Mouse (Mus musculus): ENCODE measurements at regions not wholly inside any gene's neighbourhood (a gene's known extent, or its start where the extent isn't known, plus 50 kb on each side); places are given as distances from the start of the nearest gene placed in this dataset.
"Not testable (repeated sequence)": the region's sequence is repeated elsewhere in the genome, so short reads cannot be mapped to it uniquely, and the experiment has no call there.

DNA sequence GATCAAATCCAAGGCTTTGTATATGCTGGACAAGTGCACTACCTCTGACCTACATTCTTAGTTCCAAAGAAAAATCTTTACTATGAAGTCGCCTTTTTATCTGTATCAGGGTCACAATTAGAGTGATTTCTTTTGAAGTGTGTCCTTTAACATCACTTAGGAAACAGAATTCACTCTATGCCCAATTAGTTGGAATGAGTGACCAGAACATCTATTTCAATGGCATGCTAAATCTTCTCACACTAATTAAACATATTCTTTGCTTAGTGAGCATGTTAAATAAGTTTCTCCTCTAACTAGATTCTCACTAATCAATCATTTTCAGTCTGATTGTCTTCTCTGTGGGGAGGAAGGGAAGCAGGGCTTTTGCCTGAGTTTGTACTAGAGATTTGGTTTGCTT is 84.9 kb downstream of the Arl6ip6 start:
- no peak for DNase-seq

DNA sequence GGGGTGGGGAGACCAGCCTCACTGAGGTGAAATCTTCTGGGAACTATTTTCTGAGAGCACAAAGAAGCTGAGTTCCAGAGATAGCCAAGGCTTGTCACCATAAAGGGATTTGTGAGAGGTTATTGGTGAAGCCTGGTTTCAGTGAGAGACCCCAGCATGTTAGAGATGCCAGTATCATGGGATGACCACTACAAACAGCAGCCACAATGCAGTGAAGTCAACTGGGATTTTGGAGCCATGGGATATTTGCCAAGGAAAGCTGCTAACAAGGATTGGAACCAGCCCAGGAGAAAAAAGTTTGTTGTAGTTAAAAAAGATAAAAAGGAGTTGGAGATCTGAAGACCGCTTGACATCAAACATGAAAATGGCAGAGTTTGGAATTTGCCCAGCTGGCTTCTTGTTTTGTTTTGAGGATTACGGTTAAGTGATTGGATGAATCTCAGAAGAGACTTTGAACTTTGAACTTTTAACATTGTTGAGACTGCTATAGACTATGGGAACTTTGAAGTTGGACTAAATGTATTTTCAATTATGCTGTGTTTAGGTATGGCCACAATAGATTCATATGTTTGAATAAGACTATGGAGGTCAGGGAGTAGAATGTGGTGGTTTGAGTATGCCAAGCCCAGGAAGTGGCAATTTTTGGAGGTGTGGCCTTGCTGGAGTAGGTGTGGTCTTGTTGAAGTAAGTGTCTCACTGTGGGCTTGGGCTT is 110.3 kb downstream of the Arl6ip6 start:
- DNase-seq = no peak

- peak; percentile 28 for DNase-seq
These were observed 139.2 kb downstream of the Arl6ip6 start for GRCm38 (mm10) chr2:53330680-53331079.

GRCm38 (mm10) chr2:53359026-53359425 is 167.5 kb downstream of the Arl6ip6 start:
- no peak for DNase-seq

DNA sequence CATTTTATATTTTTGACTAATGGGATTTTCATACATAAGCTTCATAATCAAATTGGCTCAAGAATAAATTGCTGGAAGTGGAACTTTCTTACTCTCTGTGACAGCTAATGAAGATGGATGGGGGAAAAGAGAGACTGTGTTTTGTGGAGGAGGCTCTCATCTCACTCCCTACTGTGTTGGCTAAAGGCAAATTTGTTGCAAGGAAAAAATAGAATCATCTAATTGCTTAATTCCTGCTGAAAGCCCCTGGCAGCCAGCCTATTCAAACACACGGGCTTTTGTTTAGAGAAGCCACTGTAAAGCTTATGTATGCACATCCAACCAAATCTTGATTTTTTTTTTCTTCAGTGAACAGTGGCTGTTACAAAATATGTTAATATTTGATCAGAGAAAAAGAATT is 190.8 kb downstream of the Arl6ip6 start:
- peak; percentile 8 for DNase-seq

DNA sequence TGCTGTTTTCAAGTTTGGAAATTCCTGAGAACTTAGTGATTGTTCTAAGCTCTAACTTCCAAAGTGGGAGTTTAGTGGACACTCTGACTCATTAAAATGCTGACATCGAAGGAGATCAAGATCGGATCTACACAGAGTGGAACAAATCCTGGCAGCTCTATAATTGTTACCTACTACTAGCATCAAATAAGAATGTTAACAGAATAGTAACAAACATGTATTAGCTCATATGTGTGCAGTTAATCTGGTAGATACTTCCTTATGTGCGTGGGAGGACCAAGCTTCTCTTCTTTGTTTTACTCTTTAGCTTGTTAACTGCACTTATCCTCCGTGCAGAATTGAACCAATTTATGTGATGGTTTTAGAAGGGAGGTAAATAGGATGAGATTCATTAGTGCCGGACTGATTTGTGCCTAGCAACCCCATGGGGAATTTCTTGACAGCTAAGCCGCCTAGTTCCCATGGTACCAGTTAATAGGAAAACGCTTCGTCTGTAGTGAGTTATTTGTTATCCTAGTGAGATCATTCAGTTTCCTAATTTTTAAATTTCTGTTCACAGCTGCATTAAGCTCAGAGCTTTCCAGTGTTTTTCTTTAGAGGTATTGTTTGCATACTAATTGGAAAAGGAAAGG is 193.1 kb downstream of the Arl6ip6 start:
- no peak for DNase-seq

- DNase-seq = no peak
These were observed 197.1 kb downstream of the Arl6ip6 start for GRCm38 (mm10) chr2:53388652-53389051.

DNA sequence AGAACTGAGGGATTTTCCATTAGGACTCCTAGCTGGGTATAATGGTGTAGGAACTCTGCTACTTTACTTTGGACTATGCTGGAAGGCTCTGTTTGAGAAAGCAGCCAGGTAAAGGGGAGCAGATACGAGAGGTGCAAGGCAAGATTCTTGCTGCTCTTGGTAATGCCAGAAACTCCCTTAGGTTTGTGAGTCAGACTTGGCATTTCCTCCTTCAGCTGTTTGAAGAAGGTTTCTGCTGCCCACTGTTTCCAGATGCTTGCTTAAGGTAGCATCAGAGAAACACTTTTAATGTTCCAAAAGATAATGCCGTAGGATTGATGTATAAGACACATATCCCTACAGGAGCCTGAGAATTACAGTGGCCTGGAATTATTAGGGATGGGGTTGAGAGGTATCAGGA is 222.9 kb downstream of the Arl6ip6 start:
- no peak for DNase-seq

DNA sequence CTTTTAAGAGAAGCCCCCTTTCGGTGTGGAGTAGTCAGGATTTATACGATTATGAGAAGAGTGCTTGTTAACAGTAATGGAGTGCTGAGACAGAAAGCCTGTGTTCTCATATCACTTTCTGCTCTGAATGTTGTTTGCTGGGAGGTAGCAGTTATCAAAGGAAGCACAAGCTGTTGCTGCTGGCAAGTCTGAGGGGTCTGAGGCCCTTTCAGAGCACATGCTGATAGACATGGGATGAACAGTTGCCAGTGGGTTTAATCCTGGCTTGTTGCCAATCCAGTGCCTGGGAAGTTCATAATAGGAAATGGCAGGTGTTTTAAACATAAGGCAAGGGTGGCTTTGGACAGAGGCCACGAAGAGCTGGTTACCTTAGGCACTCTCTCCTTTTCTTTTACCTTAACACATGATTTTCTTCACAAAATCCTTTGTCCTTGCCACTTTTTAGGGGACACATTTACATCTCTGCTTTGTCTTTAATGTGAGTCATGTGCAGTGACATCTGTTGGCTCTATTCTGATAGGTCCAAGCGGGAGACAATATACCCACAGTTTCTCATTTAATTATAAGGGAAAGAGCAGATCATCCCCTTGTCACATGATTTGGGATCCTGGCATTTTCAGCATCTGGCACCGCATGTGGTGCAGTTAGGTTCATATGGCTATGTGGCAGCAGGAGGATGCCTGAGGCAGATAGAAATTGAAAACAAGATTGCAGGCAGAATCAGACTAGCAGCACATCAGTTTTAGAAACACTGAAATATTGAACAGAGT is 245.7 kb downstream of the Arl6ip6 start:
- peak; percentile 3 for DNase-seq

- DNase-seq = not testable (repeated sequence)
These were observed 248.8 kb downstream of the Arl6ip6 start for GRCm38 (mm10) chr2:53440301-53440700.

- no peak for DNase-seq
These were observed 268.7 kb downstream of the Arl6ip6 start for GRCm38 (mm10) chr2:53460265-53460664.

GRCm38 (mm10) chr2:53474455-53474854 is 282.9 kb downstream of the Arl6ip6 start:
- DNase-seq = no peak

GRCm38 (mm10) chr2:53479051-53479450 is 287.5 kb downstream of the Arl6ip6 start:
- not testable (repeated sequence) for DNase-seq

DNA sequence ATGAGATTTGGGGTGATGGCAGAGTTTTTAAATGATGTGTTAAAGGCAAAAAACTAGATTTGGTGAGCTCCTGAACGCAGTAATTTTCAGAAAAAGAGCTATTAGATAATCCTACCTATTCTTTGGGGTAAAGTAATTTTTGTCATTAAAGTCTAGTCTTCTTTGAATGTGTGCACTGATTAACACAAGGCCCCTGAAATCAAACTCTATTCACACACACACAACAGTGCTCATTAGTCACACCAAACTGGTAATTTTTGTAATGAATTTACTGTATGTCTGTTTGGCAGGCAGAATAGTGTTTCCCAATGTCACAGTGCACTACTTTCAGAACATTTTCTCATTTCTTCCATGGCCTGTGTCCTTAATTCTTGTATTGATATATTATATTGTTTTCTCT is 296.8 kb downstream of the Arl6ip6 start:
- no peak for DNase-seq

GRCm38 (mm10) chr2:53490805-53491585 is 299.5 kb downstream of the Arl6ip6 start:
- DNase-seq = no peak

DNA sequence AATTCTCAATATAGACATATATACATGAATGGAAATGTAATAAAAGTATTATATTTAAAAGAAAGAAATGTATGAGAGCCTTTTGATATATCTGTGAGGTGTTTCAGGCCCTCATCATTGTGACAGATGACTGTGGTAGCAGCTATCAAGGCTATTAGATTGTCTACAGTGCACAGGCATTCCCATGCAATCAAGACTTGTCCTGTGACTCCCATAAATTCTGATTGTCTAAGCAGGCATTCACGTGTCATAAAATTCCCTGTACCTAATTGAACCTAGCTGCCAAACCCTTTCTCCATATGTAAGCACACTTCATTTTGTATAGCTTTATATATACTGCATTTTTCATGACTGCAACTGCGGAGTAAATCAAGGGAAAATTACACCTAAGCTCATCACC is 301.3 kb downstream of the Arl6ip6 start:
- DNase-seq = no peak

DNA sequence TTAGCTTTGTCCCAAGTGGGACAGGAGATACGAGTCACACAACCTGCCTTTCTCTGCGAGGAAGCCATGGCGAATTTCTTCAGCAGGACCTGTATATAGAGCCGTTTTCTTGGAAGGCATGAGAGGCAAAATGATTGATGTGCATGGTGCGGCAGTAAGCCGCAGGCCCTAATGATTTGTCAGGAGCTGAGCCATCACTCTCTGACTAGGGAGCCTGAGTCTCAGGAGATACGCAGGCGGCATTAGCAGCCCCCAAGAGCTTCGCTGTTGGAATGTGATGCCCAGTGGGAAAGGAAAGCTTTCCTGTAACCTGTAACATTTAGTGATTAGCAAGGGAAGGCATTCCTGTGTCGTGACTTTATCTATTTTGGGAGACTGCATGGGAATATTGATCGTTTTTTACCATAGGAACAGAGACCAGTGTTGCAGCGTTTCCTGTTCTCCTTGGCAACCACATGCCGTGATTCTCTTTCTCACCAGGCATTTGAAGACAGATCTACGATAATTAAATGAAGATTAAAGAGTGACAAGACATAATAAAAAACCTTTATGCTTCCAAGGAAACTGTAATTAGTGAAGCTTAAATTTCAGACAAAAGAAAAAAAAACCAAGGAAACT is 310.2 kb downstream of the Arl6ip6 start:
- DNase-seq = no peak

DNA sequence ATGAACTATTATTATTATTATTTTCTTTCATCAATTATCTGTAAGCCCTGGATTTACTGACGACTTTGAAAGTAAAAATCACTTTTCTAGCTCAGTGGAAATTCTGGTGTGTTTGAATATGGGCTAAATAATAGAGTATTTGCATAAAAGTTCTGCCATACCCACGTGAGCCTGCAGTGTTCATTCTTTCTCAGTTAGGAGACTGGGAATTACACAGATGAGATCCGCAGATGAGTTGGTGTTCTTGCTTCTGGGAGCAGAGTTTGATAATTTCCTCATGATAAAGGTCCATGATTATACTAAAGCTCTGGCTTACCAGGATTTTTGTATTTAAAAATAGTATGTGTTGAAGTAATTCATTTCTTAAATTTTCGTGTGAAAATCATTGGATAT is 310.7 kb downstream of the Arl6ip6 start:
- DNase-seq = no peak

- DNase-seq = no peak
These were observed 350.6 kb downstream of the Arl6ip6 start for GRCm38 (mm10) chr2:53542097-53542496.

- DNase-seq = no peak
These were observed 382.5 kb downstream of the Arl6ip6 start for GRCm38 (mm10) chr2:53574007-53574406.

DNA sequence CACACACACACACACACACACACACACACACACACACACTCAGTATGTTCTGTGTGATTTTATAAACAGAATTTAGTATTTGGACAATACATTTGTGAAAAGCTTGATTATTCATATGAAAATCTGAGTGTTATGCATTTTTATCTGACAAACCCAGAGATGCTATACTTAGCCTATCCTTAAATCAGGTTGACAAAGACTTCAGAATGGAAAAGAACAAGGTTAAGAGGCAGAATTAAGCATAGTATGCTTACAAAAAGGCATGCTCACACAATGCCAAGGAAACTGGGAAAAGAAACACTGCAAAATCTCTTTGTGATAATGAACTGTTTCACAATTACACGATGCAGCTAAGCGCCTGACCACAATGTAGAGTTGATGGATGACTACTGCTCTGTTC is 414.3 kb downstream of the Arl6ip6 start:
- no peak for DNase-seq

DNA sequence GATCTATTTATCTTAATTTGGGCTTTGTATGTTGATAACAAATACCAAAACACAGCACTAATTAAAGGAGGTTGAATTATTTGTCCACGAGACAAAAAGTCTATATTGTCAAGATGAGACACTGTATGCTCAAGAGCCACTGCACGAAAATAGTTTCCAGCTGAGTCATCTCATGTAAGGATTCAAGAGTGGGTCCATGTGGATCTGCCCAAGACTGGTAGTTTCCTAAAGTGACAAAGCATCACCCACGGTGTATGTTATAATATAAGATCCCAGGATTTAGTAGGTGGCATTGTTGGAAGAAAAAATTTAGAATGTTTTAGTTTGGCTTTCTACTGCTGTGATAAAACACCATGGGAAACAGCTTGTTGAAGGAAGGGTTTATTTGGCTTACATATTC is 428.2 kb downstream of the Arl6ip6 start:
- peak; percentile 17 for DNase-seq

All from right cerebral cortex, adult 18-20 months (tissue).